Mouse (Mus musculus): ENCODE data around the gene Myo5a.
"Not testable (repeated sequence)": the region's sequence is repeated elsewhere in the genome, so short reads cannot be mapped to it uniquely, and the experiment has no call there.

Gene Myo5a

DNA sequence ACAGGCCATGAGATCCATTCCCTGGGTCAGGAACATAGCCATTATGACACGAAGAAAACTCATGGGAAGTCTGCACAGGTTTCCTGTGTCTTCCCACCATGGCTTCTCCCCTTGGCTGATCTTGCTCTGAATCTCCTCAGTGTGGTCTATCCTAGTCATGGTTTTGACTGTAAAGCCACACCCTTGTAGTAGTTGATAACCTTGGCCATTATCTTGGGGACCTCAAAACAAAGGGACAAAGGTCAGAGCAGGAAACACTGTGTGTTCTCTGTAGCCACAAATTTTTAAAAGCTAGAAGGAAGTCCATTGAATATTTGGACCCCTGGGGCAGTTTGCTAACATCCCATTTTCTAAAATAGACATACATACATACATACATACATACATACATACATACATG, 177.5 kb downstream of the Myo5a start:
- no peak for DNase-seq (ENCODE audit: low spot score)

- DNase-seq (ENCODE audit: low spot score), result no peak
These were observed 178.1 kb downstream of the Myo5a start for GRCm38 (mm10) chr9:75248874-75249273.

DNA sequence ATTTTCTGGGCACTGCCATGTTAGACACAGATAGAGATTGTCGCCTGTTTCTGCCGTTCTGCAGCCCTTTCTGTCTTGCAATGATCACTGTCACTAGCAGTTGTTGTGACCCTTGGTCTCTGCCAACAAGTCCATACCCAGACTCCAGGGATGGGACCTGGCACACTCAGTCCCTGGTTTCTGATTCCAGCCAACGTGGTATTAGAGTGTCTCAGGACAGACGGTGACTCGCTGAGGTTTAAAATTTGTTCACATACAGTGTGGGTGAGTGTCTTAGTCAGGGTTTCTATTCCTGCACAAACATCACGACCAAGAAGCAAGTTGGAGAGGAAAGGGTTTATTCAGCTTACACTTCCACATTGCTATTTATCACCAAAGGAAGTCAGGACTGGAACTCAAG, 182.3 kb downstream of the Myo5a start:
- not testable (repeated sequence) for DNase-seq (ENCODE audit: low spot score)

- DNase-seq (ENCODE audit: low spot score), result no peak
These were observed 183.0 kb downstream of the Myo5a start for GRCm38 (mm10) chr9:75253766-75254165.

GRCm38 (mm10) chr9:75254196-75254955, 183.6 kb downstream of the Myo5a start:
- DNase-seq (ENCODE audit: low spot score), result no peak

DNA sequence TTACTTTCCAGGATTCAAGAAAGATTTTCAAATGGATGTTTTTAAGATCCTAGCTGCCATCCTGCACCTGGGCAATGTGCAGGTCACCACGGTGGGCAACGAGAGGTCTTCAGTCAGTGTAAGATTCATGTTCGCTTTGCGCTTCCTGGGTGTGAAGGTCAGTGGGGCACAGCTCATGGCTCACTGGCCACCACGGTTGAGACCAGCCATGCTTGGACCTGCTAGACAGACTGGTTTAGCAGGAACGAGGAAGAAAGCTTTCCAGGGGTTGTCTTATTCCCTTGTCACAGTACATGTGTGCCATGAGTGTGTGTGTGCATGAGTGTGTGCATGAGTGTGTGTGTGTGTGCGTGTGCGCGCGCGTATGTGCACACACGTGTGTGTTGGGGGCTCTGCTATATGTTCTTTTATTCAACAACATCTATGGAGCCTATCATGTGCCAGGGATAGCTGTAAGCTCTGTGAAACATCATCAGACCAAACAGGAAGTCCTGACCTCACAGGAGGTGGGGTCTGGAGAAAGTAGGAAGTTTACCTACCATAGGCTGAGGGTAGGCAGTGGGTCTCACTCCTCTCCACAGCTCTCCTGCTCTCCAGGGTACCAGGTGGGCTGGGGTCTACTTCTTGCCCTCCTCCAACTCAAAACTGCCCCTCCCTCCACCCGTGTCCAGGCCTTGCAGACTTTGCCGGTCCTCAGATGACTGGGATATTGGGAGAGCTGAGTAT, 185.2 kb downstream of the Myo5a start:
- no peak for DNase-seq (ENCODE audit: low spot score)

DNA sequence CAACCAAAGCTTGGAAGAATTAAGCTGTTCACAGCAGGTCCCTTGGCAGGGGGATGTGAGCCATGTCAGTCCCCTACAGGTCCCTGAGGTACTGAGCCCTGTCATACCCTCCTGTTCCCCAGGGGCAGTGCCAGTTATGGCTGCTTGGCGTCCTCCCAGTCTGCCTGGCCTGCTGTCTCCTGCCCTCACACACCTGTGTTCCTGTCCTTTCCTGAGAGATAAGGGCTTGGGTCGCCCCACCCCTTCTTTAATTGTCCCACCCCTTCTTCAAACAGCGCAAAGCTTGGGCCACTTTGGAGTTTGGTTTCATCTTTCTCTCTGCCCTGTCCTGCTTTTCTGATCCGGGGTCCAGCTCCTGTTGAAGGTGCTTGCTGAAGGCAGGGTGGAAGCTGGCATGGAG, 188.0 kb downstream of the Myo5a start:
- no peak for DNase-seq (ENCODE audit: low spot score)

DNA sequence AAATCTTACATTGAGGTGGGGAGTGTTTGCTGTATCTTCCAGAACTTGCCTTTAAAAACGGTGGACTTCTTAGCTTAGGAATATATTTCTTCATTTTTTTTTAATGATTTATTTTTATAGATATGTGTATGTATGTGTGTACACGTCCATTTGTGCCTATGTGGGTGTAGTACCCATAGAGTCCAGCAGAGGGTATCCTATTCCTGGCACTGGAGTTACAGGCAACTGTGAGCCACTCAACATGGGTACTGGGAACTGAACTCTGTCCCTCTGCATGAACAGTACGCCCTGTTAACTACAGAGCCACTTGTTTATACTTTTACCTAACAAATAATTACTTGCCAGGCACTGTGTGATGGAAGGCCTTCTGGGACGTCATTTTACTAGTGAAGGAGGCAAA, 188.8 kb downstream of the Myo5a start:
- DNase-seq (ENCODE audit: low spot score), result no peak

DNA sequence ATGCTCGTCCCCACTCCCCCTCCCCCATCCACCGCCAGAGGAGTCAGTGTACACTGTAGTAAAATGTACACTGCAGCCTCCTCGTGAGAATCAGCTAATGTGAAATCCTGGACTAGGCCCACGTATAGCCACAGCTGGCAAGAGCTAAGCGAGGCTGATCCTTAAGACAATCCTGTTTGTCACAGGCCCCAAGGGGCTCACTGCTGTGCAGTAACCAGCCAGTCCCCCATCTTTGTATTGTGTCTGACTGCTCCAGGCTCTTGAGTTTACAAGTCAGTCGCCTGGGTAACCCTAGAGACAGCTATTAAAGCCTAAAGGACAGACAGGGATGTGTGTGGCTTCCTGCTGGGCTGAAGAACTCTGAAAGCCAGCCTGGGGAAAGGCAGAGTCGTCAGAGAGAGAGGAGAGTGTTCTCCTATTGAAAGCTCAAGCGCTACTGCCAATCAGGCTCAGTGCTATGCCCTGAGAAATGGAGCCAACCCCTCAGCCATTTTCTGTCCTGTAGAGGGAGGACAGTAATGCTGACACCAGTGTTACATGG, 190.6 kb downstream of the Myo5a start:
- DNase-seq (ENCODE audit: low spot score), result no peak

DNA sequence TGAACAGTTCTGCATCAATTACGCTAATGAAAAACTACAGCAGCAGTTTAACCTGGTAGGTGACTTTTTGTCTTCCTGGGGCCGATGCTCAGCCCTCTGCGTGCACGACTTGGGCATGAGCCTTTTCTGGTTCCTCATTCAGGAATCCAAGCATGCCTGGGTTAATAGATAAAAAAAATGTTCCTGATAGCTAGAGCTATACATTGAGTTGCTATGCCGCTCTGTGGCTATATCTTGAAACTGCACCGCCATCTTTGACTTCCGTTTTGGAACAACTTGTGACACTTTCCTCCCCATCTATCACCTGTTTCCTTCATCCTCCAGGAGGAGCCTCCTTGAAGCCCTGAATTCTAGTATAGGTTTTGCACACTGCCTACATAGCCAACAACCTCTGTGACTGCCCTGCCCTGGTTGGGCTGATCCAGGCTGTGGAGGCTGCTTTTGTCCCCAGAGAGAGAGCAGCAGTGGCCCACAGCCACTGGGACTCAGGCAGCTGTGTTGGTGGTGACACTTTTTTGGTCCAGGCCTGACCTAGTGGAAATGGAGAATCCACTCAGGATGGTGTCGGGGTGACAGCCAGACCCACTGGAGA, 191.5 kb downstream of the Myo5a start:
- DNase-seq (ENCODE audit: low spot score), result no peak

- peak; percentile 85 for DNase-seq (ENCODE audit: low spot score)
These were observed 193.3 kb downstream of the Myo5a start for GRCm38 (mm10) chr9:75264008-75264718.

- no peak for DNase-seq (ENCODE audit: low spot score)
These were observed 196.3 kb downstream of the Myo5a start for GRCm38 (mm10) chr9:75267147-75267546.

DNA sequence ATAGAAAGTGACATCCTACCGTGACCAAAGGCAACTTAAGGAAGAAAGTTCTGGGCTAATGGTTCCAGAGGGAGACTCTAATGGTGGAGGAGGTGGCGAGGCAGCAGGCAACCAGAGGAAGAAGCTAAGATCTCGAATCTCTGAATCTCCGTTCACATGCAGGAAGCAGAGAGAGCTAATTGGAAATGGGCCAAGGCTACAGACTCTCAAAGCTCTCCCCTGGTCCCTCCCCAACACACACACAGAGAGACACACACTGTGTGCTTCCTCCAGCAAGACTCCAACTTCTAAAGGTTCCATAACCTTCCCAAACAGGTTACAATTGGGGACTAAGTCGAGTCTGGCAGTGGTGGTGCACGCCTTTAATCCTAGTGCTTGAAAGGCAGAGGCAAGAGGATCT, 199.6 kb downstream of the Myo5a start:
- DNase-seq (ENCODE audit: low spot score), result no peak

- no peak for DNase-seq (ENCODE audit: low spot score)
These were observed 200.7 kb downstream of the Myo5a start for GRCm38 (mm10) chr9:75271539-75271938.
